ENCODE assay signal across 23 mouse cellular contexts in genomic region chr3:115664497-115664896, GRCm38 (mm10).
"Had no signal": no experiment of that assay in that cellular context is flagged by ENCODE, and none has a peak within 500 bp of the region (broad histone marks: within the 10 kb centered on the region; RNA-seq: fewer than 3 reads in every experiment).

No protein-coding gene starts in this region.

- H3K9ac ChIP-seq: limb, embryonic 12.5 days; limb, embryonic 15.5 days; liver, embryonic 14.5 days; liver, postnatal 0 days; lung, embryonic 14.5 days; neural tube, embryonic 12.5 days; neural tube, embryonic 15.5 days had no signal

- H3K9me3 ChIP-seq: limb, embryonic 12.5 days; limb, embryonic 15.5 days; megakaryocyte, embryonic 14.5 days; neural tube, embryonic 12.5 days; neural tube, embryonic 15.5 days had no signal

- H3K36me3 ChIP-seq: limb, embryonic 12.5 days; limb, embryonic 15.5 days; neural tube, embryonic 12.5 days; neural tube, embryonic 15.5 days had no signal

- H3K27me3 ChIP-seq: limb, embryonic 12.5 days; limb, embryonic 15.5 days; megakaryocyte, embryonic 14.5 days; neural tube, embryonic 12.5 days; neural tube, embryonic 15.5 days had no signal

- H3K27ac ChIP-seq: limb, embryonic 12.5 days; limb, embryonic 15.5 days; liver, embryonic 14.5 days; neural tube, embryonic 12.5 days; neural tube, embryonic 15.5 days; stomach, postnatal 0 days had no signal

- H3K4me3 ChIP-seq: limb, embryonic 12.5 days; limb, embryonic 15.5 days; megakaryocyte, embryonic 14.5 days; neural tube, embryonic 12.5 days; neural tube, embryonic 15.5 days had no signal

- DNase-seq: kidney, adult 18-20 months; kidney, adult 9 months; kidney, postnatal 14 days; kidney, postnatal 4 days; left cerebral cortex, postnatal 4 days; liver, postnatal 0 days; lung, embryonic 14.5 days; lung, postnatal 10 days; lung, postnatal 36 days; right cerebral cortex, adult 18-20 months; right cerebral cortex, postnatal 14 days; right cerebral cortex, postnatal 4 days; thymus, adult 2 months; thymus, postnatal 14 days; thymus, postnatal 4 days had no signal

- H3K4me2 ChIP-seq: limb, embryonic 12.5 days; limb, embryonic 15.5 days; liver, embryonic 11.5 days; lung, embryonic 14.5 days; neural tube, embryonic 12.5 days; neural tube, embryonic 15.5 days had no signal

- H3K4me1 ChIP-seq: neural tube, embryonic 12.5 days had no signal

- ATAC-seq: liver, postnatal 0 days had no signal
